Mouse (Mus musculus) cerebellum, adult 11 months (tissue): ENCODE results near the gene Gm10382.
A peak's percentile ranks its signal among the peaks of the same experiment; 100 is the strongest.
"Not testable (repeated sequence)": the region's sequence is repeated elsewhere in the genome, so short reads cannot be mapped to it uniquely, and the experiment has no call there.

Experiments
- DNase-seq: peaks from one replicate; pipeline ENCODE4 v3.0.0; 2022

The Gm10382 gene

DNA sequence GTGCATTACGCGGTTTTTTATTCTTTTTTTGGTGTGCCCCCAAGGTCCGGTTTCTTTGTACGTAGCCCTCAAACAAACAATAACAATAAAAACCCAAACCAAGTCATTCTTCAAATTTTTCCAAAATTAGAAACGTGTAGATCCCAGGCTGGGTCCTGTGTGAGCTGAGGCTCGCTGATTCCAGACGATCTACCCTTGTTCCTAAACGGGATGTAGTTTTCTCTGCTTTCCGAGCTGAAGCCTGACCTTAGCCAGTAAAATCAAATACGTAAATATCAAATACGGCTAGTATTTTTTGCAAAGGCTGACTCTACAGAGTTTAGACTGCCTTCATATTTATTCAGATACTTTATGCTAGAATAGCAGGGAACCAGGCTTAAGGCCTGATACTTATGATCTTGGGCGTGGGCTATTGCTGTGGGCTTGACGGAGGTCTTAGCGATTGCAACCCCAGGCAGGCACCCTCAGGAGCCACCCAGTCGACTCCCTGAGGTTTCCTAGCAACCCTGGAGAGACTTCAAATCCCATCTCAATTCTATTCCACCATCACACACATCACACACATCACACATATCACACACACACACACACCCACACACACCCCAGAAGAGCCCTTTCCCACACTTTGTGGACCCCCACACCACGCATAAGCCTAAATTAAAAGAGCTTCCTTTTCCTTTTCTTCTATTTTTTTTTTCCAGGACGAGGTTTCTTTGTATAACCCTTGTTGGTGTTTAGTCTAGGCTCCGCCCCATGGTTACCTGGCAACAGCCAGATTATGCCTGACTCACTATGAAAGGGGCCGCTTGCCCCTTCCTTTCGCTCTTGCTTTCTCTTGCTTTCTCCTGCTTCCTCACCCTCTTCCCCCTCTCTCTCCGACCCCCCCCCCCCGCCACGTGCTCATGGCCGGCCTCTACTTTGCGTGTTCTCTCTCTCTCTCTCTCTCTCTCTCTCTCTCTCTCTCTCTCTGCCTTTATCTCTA lies 4.8 kb downstream of the Gm10382 start:
- no peak for DNase-seq

DNA sequence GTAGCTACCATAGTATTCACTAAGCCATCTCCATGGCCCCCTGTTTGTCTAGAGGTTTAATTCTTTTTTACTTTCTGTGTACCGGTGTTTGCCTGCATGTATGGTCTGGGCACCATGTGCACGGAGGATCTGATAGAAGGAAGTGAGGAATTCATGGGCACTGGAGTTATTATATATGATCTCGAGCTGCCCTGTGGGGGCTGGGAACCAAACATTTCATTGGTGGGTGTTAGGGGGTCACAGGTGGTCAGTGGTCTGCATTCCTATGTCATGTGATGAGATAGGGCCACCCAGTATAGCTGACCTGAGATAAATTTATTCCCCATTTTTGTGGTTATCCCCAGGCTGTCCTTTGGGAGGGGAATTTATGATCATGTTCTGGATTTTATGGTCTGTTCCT lies 5.9 kb downstream of the Gm10382 start:
- DNase-seq: no peak

- no peak for DNase-seq
Measured at GRCm38 (mm10) chr5:125400903-125401302, 11.8 kb downstream of the Gm10382 start.

DNA sequence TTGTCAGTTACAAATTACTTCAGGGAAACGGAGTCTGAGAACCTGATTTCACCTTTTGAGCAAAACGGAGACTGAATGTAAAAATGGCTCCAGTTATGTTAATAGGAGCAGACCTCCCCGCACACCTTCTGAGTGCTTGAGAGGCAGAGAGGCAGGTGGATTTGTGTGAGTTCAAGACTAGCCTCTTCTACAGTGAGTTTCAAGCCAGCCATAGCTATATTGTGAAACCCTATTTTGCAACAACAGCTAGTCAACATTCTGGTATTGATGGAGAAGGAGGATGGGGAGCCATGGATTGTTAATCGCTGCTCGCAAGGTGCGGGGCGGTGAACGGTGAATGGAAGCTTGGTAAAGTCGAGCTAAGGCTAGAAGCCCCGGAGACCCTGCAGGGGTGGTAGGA lies 13.4 kb downstream of the Gm10382 start:
- DNase-seq: no peak

- DNase-seq: no peak
Measured at GRCm38 (mm10) chr5:125402991-125403390, 13.9 kb downstream of the Gm10382 start.

GRCm38 (mm10) chr5:125403481-125404465 lies 14.7 kb downstream of the Gm10382 start:
- peak; percentile 57 for DNase-seq

GRCm38 (mm10) chr5:125404536-125404902 lies 15.4 kb downstream of the Gm10382 start:
- DNase-seq: no peak

DNA sequence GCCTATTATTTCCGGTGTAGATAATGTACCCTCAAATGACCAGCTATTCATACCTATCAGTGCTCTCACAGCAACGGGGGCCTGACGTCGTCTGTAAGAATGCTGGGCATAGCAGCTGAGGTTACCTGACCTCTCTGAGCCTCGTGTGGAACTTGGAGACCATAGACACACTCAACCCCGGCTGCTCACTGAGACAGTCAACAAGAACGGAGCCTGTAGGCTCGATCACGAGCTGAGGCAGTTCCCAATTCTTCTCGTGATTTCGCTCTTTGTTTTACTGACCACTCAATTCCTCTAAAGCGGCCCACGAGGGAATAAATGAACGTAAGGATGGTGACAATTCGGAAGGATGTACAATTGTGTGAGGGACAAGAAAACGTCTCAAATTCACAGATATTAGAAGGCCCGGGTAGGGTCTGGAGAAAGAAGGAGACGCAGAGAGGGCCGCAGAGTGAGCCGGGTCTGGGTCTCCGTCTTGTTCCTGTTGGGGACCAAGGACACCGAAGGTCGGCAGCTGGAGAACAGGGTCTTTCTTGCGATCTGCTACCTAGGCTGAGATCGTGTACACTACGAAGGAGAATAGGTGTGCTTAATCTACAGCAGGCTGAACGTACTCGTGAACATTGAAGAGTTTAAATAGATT lies 15.9 kb downstream of the Gm10382 start:
- no peak for DNase-seq

DNA sequence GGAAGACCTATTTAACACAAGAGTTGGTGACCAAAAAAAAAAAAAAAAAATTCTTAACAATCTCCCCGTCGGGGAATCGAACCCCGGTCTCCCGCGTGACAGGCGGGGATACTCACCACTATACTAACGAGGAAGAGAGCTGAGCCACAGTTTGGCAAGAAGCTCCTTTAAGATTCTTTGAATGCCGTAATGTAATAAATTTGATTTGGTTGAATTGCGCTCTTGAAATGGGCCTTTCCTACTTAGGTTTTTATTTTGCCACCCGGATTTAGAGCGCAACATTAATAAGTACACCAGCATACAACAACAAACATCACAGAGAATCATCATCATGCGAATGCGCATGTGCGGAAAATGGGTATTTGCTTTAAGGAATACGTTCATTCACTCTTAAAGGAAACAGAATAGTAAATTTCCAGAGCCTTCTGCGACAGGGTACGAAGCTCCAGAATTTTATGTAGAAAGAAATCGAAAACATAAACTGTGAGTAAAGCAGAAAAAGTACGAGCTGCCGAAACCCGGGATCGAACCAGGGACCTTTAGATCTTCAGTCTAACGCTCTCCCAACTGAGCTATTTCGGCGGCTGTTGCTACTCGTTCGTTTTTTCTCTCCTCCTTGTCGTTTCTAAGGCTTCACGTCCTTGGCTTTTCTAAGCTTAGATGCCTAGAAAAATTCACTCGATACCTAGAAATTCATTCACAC lies 16.6 kb downstream of the Gm10382 start:
- peak; percentile 83 for DNase-seq

DNA sequence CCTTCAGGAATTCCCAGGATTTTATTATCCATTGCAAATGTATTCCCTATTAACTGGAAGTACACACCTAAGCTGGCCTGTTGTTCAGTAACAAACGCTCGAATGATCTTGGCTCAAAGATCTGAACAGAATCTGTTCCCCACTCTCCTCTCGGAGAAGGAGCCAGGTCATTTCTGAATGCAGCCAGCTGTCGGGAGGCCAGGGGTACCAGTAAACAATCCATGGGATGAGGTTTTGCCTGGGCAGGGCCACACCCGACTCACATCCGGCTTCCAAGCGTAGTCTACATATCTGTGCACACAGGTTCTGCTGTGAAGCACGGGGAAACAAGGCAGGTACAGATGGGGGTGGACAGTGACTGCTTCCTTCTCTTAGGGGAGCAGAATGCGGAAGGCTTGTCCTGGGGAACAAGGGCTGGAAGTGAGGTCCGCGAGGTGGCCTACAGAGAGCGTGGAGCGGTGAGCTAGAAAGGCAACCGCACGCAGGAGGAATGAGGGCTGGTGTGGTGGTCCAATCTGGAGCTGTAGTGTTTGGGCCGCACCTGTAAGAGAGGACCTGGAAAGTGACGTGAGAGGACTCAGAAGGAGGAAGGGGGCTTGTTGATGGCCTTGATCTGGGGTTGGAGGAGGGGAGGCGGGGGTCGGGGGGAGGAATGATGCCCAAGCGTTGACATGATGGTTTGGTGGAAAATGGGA lies 17.3 kb downstream of the Gm10382 start:
- peak; percentile 60 for DNase-seq

DNA sequence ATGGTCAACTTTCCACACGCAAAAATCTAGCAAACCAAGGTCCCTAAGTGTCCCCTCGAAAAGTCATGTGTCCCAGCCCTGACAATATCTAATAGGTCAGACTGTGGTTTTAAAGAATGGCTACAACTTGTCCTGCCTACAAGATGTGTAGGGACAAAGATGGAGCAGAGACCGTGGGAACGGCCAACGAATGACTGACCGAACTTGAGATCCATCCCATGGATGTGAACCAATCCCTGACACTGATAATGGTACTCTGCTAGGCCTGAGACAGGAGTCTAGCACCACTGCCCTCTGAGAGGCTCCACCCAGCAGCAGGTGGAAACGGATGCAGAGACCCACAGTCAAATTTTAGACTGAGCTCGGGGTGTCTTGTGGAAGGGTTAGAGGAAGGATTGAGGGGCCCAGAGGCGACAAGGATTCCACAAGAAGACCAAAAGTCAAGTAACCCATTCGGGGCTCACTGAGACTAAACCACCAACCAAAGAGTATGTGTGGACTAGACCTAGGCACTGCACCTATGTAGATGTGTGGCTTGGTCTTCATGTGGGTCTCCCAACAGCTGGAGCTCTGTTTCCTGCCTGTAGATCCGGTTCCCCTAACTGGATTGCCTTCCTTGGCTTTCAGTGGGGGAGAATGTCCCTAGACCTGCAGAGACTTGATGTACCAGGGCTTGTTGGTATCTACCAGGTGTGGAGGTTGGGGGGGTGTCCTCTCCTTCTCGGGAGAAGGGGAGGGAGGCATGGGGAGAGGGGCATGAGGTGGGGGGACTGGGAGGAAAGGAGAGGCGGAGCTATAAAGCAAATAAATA lies 18.1 kb downstream of the Gm10382 start:
- no peak for DNase-seq

GRCm38 (mm10) chr5:125407910-125408575 lies 18.9 kb downstream of the Gm10382 start:
- no peak for DNase-seq

GRCm38 (mm10) chr5:125408842-125409241 lies 19.7 kb downstream of the Gm10382 start:
- peak; percentile 60 for DNase-seq

- DNase-seq: no peak
Measured at GRCm38 (mm10) chr5:125409348-125410090, 20.4 kb downstream of the Gm10382 start.

DNA sequence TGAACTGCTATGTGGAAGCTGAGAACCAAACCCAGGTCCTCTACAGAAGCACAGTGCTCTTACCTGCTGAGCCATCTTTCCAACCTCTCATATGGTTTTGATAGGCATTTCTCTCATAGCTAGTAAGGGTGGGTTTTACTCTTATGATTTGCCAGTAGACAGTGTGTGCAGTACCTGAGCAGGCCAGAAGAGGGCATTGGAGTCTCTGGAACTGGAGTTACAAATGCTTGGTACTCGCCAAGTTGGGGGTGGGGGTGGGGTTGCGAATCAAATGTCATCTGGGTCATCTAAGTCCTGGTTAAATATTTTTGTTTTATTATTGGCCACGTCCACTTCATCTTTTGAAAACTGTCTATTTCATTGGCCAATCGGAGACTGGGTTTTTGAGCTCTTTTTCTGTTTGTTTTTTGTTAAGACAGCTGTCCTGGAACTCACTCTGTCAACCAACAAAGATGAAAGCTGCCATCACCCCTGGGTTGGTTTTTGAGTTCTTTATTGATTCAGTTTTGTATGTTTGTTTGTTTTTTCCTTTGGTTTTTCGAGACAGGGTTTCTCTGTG lies 22.9 kb downstream of the Gm10382 start:
- DNase-seq: no peak

GRCm38 (mm10) chr5:125412536-125412935 lies 23.4 kb downstream of the Gm10382 start:
- DNase-seq: not testable (repeated sequence)

- DNase-seq: no peak
Measured at GRCm38 (mm10) chr5:125413763-125414162, 24.6 kb downstream of the Gm10382 start.

GRCm38 (mm10) chr5:125416183-125416582 lies 27.1 kb downstream of the Gm10382 start:
- DNase-seq: no peak

DNA sequence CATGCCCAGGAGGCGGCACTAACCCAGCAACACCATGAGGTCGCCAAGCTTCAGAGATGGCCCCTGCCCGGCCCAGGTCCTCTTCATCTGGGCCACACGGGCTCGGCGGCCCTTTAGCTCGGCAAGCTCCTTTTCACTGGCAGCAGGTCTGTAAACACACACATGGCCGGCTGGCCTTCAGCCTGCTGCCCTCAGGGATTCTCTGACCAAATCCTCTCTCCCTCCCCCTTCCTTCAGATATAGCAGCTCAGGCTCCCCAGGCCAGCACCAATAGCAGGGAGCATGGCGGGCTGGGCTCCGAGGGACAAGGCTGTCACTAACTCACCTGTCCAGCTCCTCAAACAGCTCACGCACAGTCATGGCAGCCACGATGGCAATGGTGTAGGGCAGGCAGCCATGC lies 29.5 kb downstream of the Gm10382 start:
- peak; percentile 61 for DNase-seq
